Mouse (Mus musculus): Measurements from ENCODE around the gene Zbtb25. TPM values are rescaled to one million over a fixed set of nuclear protein-coding genes. Genes with fewer than 3 reads are reported as not detected.

Gene Zbtb25
- 10 to 100 TPM; 19.0 to 22.6 (median 20.8) TPM for total RNA-seq (2022)

DNA sequence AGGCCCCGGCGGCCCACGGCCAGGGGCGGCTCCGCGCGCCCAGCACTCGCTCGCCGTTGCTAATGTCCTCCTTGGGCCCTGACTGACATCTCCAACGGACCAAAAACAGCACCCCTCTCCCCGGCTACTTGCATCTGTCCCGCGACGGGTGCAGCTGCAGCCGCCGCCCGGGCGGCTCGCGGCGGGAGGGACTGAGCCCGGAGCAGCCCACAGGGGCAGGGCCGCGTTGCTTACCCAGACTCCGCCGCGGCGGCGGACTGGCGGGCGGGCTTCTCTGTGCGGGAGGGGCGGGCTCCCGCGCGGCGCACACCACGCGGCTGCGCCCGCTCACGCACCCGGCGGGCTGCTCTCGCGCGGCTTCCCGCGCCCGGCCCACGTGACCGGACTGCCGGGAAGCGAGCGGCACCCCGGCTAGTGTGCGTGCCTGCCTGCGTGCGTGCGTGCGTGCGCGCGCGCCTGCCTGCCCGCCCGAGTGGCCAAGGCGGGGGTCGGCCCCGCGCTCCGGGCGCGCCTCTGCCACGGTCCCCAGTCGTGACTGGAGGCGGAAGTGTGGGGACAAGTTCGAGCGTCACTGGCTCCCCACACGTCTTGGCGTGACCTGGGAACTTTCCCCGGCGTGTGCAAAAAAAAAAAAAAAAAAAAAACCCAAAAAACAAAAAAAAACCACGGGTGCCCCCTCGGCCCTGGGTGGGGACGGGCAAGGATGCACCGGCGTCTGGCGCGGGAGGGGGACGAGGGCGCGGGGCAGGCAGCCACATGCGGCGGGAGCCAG is at the start of gene Zbtb25:
Gene Zbtb25 (minus strand): TSS at position 397 of the 772 bp plus-strand sequence.
- peak; percentile 63 to 94 for DNase-seq (ENCODE audit: low spot score in 2 of 2)

DNA sequence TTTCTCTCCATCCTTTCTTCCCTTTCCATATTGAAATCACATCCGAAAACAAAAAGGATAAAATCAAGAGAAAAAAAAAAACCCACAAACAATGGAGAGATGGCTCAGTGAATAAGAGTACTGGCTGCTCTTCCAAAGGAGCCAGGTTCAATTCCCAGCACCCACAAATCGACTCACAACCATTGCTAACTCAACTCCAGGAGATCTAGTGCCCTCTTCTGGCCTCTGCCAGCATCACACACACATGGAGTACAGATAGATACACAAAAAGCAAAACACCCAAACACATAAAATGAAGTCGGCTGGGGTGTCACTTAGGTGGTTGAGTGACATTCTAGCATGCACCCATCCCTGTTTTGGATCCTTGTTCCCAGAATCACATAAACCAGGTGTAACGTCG is 48.9 kb upstream of the Zbtb25 start:
- no peak for DNase-seq (ENCODE audit: low spot score in 2 of 2)

DNA sequence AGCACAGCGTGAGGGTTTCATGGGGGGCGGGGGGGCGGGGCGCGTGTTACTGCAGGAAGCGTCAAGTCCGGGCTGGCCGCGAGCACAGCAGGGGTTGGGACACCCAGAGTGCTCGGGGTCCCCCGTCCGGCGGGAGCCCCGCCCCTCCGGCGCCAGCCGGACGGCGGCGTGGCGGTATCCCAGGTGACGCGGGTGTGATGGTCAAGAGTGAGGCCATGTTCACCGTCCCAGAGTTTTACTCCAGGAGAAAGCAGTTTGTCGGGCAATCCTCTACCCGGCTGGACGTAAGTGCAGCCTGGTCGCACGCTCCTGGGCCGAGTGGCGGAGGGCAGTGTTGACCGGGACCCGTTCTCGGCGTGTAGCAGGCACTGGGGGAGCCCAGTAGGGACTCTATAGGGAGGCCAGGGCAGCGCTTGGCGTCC is 48.0 kb upstream of the Zbtb25 start, which contains the start of gene Ppp1r36:
Gene Ppp1r36 (plus strand): TSS at position 106 of the 422 bp plus-strand sequence.
- no peak for DNase-seq (ENCODE audit: low spot score in 2 of 2)

DNA sequence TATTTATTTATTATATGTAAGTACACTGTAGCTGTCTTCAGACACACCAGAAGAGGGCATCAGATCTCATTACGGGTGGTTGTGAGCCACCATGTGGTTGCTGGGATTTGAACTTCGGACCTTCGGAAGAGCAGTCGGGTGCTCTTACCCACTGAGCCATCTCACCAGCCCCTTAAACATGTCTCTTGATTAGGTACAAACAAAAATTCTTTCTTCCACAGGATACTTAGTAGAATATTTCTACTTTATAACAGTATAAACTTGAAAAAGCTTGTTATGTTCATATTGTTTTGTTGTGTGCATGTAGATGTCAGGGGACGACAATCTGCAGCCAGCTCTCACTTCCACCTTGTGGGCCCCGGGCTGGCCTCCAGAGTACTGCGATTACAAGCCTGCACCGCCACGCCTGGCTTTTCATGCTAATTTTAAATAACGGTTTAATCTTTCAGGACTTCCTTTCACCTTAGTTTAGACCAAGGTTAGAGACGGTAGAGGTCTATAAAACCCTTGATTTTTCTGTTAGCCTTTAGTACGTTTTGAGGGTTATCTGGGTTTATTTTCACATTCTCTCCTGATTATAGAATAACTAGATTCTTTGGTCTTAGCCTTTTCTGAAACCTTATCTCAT is 46.1 kb upstream of the Zbtb25 start:
- no peak for DNase-seq (ENCODE audit: low spot score in 2 of 2)

DNA sequence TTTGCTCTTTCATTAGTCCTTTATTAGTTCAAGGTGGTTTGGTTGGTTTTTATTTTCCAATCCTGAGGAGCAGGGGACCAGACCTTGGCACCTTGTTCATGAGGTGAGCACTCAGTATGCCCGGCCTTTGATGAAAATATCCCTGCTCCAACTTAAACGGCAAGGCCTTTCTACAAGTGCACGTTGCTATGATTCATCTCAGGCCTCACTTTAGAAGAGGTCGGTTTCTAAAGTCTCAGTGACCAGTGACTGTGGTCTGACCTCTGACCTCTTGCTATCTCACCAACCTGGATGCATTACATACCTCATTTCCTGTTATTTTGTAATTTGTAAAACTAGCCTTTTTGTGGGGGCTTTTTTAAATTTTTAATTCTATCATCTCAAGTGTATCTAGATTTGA is 39.8 kb upstream of the Zbtb25 start:
- DNase-seq (ENCODE audit: low spot score in 2 of 2), result no peak

DNA sequence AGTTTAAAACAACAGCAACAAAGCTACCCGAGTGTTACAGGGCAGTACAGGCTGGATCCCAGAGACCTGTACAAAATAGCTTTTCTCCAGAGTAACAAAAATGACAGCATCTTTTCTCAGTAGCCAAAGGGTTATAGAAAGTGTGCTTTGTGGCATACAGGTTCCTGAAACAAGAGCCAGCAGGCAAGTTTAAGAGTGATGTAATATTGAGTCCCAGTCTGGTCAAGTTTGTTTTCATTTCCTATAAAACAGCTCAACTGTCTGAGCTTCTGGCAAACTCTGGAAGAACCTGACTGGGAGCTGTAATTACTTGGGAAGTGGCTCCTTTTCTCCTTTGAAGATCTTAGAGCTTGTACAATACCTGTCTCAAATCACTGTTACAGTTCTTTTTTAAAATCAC is 37.8 kb upstream of the Zbtb25 start:
- DNase-seq (ENCODE audit: low spot score in 2 of 2), result no peak

DNA sequence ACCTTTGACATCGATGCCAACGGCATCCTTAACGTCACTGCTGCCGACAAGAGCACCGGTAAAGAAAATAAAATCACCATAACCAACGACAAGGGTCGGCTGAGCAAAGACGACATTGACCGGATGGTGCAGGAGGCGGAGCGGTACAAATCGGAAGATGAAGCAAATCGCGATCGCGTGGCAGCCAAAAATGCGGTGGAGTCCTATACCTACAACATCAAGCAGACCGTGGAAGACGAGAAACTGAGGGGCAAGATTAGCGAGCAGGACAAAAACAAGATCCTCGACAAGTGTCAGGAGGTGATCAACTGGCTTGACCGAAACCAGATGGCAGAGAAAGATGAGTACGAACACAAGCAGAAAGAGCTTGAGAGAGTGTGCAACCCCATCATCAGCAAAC is 36.6 kb upstream of the Zbtb25 start:
- DNase-seq (ENCODE audit: low spot score in 2 of 2), result no peak

DNA sequence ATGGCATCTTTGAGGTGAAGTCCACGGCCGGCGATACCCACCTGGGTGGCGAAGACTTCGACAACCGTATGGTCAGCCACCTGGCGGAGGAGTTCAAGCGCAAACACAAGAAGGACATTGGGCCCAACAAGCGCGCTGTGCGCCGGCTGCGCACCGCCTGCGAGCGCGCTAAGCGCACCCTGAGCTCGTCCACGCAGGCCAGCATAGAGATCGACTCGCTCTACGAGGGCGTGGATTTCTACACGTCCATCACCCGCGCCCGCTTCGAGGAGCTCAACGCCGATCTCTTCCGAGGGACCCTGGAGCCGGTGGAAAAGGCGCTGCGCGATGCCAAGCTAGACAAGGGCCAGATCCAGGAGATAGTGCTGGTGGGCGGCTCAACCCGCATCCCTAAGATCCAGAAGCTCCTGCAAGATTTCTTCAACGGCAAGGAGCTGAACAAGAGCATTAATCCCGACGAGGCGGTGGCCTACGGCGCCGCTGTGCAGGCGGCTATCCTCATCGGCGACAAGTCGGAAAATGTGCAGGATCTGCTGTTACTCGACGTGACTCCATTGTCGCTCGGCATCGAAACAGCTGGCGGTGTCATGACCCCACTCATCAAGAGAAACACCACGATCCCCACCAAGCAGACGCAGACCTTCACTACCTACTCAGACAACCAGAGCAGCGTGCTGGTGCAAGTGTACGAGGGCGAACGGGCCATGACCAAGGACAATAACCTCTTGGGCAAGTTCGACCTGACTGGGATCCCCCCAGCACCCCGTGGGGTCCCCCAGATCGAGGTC is 36.0 kb upstream of the Zbtb25 start:
- DNase-seq (ENCODE audit: low spot score in 2 of 2), result peak; percentile 18 to 31

DNA sequence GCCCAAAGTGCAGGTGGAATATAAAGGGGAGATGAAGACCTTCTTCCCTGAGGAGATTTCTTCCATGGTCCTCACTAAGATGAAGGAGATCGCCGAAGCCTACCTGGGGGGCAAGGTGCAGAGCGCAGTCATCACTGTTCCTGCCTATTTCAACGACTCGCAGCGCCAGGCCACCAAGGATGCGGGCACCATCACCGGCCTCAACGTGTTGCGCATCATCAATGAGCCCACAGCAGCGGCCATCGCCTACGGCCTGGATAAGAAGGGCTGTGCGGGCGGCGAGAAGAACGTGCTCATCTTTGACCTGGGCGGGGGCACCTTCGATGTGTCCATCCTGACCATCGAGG is 35.4 kb upstream of the Zbtb25 start:
- peak in 1 of 2 experiments; percentile 15 for DNase-seq (ENCODE audit: low spot score in 2 of 2)

DNA sequence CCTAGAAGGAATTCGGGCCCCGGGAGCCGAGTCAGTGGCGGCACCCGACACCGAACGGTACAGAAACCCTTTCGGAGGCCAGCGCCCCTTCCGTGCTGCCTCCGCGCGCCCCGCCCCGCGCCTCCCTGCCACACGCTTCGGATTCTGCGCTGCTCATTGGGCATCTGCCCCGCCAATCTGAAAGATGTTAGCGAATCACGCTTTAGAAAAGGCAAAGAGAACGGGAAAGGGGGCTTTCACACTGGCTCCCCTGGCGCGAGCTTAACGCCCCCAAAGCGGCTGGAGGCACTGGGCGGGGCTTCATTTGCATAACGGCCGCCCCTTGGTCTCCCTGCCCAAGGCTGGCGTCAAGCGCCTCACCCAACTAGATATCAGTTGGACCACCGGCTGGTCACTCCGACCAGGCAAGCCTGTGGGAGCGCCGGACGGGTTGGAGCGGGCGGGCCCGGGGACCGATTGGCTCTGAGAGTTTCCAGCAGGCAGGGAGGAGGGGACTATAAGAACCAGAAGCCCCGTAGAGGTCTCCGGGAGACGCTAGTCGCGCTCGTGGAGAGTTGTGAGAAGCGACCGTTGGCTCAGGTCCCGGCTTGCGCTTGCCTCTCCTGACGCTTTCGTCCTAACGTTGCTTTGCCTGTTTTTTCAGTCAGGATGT is 34.6 kb upstream of the Zbtb25 start, which contains the start of gene Hspa2:
Gene Hspa2 (plus strand): TSS at position 291 of the 652 bp plus-strand sequence.
- DNase-seq (ENCODE audit: low spot score in 2 of 2), result peak; percentile 100

DNA sequence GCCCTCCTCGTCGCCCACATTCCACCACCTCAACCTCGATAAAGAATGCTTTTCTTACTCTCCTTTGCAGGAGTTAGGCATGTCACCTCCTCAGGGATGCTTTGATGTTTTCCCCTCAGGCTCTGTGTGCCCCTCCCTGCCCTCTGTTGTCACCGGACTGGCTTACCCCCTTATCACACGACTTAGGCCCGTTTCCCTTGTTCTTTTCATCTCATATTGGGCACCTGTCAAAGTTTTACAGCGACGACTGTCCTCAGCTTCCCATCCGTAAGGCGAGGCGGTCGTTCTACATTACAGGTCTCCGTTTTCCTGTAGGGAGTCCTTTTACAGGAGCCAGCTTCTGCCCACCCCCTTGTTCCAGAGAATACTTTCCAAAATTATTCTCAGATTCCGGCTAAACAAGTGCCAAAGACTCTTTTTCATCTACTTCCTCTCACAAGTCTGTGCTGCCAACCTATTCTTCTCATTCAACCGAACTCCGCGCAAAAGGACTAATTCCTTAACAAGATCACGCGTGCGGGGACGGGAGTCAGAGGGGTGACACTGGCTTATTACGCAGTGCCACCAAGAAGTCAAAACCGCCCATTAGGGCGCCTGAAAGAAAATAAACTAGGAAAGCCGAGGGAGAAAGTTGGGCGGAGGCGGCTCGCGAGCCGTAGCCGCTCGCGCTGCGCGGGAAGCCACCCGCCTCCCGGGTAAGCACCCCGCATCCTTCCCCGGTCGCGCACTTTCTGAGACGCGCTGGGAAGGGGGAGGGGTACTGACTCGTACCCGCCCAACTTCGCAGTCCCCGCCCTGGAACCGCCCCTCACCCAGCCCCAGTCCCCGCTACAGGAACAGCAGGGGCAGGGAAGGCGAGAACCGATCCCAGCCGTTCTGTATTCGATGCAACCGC is 33.8 kb upstream of the Zbtb25 start:
- DNase-seq (ENCODE audit: low spot score in 2 of 2), result no peak

DNA sequence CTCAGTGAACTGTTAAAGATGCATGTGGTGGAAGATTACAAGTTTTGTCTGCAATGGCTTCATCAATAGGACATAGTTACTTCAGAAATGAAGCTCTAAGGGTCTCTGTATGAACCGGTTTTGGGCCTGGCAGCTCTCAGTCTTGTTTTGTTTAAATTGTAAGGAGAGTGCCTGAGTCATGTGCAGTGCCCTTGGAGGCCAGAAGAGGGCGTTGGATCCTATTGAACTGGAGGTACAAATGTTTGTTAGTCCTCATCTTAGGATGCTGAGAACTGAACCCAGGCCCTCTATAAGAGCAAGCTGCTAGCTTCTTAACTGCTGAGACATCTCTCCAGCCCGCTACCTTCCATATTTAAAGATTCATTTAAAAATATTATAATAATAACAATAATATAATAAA is 32.3 kb upstream of the Zbtb25 start:
- DNase-seq (ENCODE audit: low spot score in 2 of 2), result no peak

DNA sequence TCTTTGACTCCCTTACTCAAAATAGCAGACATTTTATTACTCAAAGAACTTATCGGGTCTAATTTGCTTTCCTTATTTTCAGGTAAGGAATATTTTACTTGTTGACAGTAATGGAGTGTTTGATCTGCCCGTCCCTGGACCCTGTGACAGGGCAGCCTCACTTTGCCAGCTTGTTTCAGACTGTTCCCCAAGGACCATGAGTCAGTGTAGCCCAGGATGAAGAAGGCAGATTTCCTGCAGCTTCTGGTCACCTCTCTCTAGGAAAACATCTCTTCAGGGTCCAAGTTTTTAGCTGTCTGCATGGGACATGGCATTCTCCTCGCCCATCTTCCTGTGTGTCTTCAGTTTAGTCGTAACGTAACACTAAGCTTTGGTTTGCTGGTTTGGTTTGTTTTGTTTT is 27.9 kb upstream of the Zbtb25 start:
- no peak for DNase-seq (ENCODE audit: low spot score in 2 of 2)

DNA sequence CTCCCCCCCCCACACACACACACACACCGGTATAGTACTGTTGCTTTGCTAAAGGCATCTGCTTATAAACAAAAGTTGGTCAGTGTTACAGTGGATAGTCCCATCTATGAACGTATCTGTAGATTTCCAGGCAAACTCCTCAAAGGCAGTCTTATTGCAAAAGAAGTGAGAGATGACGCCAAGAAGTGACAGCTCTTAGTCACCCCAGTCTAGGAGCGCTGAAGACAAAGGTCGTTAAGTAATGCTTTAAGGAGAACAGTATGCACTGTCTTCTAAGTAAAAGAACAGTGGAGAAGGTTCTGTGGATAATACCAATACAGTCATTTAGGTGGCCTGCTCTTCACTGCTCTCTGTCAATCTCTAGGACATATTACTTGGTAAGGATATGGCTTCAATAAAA is 23.6 kb upstream of the Zbtb25 start:
- DNase-seq (ENCODE audit: low spot score in 2 of 2), result no peak

DNA sequence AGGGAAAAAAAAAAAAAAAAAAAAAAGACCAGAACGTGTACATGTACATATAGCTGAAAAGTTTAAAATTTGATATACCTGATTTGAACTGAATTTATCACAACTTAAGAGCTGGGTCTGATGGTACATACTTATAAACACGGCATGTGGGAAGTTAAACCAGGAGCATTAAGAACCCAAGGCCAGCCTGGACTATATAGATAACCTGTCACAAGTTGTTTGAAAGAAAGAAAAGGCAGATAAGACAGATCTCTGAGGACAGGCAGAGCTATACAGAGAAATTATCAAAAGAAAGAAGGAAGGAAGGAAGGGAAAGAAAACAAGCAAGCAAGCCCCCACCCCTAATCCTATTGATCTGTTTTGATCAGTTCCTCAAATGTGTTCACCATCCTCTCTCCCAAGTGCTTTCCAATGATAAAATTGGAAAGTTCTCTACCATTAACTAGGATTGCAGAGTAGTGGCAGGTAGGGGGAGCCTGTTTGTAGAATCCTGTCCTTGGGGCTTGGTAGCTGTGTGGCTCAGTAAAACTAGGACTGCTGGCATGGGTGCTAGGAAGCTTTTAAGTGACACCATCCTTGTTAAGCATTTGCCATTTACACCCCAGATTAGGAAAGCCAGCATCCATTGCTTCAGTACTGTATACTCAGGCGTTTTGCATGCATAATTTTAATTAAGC is 22.3 kb upstream of the Zbtb25 start:
- no peak for DNase-seq (ENCODE audit: low spot score in 2 of 2)

DNA sequence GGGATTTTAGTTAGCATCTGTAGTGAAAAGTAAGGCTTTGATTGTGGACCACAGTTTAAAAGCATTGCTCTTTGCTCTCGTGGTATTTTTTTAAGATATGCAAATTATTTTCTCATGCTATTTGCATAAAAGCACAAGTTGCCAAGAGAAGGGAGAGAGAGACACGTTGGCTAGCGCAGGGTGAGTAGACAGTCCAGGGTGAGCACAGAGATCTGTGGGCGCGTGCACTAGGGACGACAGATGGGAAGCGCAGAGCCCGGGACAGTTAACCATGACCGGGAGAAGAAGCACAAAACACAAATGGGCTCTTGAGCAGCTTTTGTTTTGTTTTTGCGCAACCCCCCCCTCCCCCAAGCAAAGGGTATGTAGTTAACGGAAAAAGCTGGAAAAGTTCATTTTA is 19.4 kb upstream of the Zbtb25 start:
- DNase-seq (ENCODE audit: low spot score in 2 of 2), result no peak

DNA sequence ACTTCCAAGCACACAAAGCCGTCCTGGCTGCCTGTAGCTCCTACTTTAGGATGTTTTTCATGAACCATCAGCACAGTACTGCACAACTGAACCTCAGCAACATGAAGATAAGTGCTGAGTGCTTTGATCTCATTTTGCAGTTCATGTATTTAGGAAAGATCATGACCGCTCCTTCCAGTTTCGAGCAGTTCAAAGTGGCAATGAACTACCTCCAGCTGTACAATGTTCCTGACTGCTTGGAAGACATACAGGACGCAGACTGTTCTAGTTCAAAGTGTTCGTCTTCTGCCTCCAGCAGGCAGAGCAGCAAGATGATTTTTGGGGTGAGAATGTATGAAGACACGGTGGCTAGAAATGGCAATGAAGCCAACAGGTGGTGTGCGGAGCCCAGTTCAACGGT is 15.9 kb upstream of the Zbtb25 start:
- DNase-seq (ENCODE audit: low spot score in 2 of 2), result no peak

DNA sequence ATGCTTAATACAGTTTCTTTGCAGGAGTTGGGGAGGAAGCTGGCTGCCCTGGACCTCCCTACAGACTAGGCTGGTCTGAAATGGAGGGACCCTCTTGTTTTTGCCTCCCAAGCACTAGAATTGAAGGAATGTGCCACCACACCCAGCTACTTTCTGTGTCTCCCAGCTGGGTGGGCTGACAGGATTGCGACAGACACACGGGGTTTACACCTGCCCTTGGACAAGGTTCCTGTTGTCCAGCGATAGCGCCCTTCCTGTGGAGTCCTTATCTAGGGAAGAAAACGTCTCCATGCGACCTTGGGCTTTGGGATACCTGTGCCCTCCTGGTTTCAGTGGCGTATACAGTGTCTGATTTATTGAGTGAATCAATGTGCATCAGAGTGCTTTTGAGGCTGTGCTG is 10.7 kb upstream of the Zbtb25 start:
- DNase-seq (ENCODE audit: low spot score in 2 of 2), result no peak

DNA sequence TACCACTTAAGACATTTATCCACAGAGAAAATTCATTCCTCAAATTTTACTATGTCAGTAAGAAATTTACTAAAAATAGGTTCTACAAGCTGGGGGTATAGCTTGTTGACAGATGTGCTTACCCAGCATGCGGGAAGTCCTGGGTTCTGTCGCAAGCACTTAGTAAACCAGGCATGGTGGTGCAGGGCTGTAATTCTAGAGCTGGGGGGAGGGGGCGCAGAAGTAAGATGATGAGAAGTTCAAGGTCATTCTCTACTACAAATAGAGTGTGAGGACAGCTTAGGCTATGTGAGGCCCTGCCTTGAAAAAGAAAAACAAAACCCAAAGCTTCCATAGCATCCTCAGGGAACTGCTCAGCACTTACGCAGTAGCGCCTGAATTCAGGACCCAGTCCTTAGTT is 9.2 kb upstream of the Zbtb25 start:
- DNase-seq (ENCODE audit: low spot score in 2 of 2), result no peak

DNA sequence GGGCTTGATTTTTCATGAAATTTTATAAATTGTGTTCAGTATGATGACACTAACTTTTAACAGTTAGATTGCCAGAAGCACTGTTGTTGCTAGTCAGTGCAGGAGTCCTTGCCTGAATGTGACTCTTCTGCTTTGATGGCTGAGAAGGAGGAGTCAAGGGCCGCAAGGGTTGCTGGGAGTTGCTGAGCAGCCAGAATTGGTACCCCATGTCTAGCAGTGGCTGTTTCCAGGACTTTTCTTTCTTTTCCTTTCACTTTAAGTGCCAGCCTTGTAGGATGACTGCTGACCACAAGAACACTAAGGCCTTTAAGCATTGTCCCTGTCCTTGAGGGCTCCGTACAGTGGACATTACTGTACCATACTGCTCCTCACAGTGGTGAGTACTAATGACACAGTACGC is 8.3 kb upstream of the Zbtb25 start:
- no peak for DNase-seq (ENCODE audit: low spot score in 2 of 2)

Data from left cerebral cortex, adult 8-10 months (tissue).